Mouse (Mus musculus) MEL (cell line): ENCODE measurements around the gene Slc8a1. TPM values are rescaled to one million over a fixed set of nuclear protein-coding genes. Genes with fewer than 3 reads are reported as not detected.

Experiments used
- DNase-seq: peaks from one replicate; pipeline ENCODE4 v3.0.0; 2011; ENCODE audit warnings: low read depth, low spot score
- H3K27ac ChIP-seq: 2 replicates; pipeline ENCODE4 v1.5.1; 2012; ENCODE audit warnings: low read depth, mild to moderate bottlenecking, control low read depth, low read length, moderate library complexity; ENCODE audit not compliant: control insufficient read depth
- H3K27me3 ChIP-seq, 2 experiments: fragments of 150-350 bp in 1 of 2; sonication (generic) in 1 of 2; 2 replicates each; pipeline ENCODE4 v1.6.1; 2012; ENCODE audit warnings: low read length in 2 of 2, mild to moderate bottlenecking in 2 of 2, improper control_type of control experiment in 1 of 2, moderate library complexity in 1 of 2; ENCODE audit not compliant: insufficient read depth in 2 of 2, control insufficient read depth in 1 of 2
- H3K36me3 ChIP-seq, 2 experiments: 2 replicates each; pipeline ENCODE4 v1.6.1; 2012 to 2014; ENCODE audit warnings: low read length in 2 of 2, improper control_type of control experiment in 1 of 2, inconsistent platforms in 1 of 2, mild to moderate bottlenecking in 1 of 2; ENCODE audit not compliant: insufficient read depth in 2 of 2, control insufficient read depth in 1 of 2
- H3K4me1 ChIP-seq, 2 experiments: fragments of 150-350 bp in 1 of 2; sonication (generic) in 1 of 2; 2 replicates each; pipeline ENCODE4 v1.6.1; 2012; ENCODE audit warnings: low read length in 2 of 2, improper control_type of control experiment in 1 of 2, mild to moderate bottlenecking in 1 of 2; ENCODE audit not compliant: insufficient read depth in 2 of 2, control insufficient read depth in 1 of 2
- H3K4me3 ChIP-seq, 2 experiments: fragments of 150-350 bp in 1 of 2; sonication (generic) in 1 of 2; 2 replicates each; pipeline ENCODE4 v1.5.1; 2012; ENCODE audit warnings: low read depth in 2 of 2, low read length in 2 of 2, mild to moderate bottlenecking in 2 of 2, moderate library complexity in 2 of 2, control low read depth in 1 of 2, improper control_type of control experiment in 1 of 2; ENCODE audit not compliant: control insufficient read depth in 1 of 2, insufficient read depth in 1 of 2
- H3K79me2 ChIP-seq: 2 replicates; pipeline ENCODE4 v1.6.1; 2012; ENCODE audit warnings: mild to moderate bottlenecking, low read length, moderate library complexity; ENCODE audit not compliant: control insufficient read depth, poor library complexity, insufficient read depth
- H3K9ac ChIP-seq: 2 replicates; pipeline ENCODE4 v1.6.1; 2012; ENCODE audit warnings: low read depth, mild to moderate bottlenecking, control low read depth, low read length, moderate library complexity; ENCODE audit not compliant: control insufficient read depth, poor library complexity, severe bottlenecking
- H3K9me3 ChIP-seq: fragments of 150-350 bp; sonication (generic); replicated peaks from 2 replicates; pipeline ENCODE4 v1.6.1; 2012; ENCODE audit warnings: mild to moderate bottlenecking, low read length, improper control_type of control experiment, moderate library complexity; ENCODE audit not compliant: insufficient read depth
- CHD1 ChIP-seq: IDR thresholded peaks from 2 replicates; pipeline ENCODE4 v1.6.1; 2012; ENCODE audit warnings: low read depth, mild to moderate bottlenecking, inconsistent platforms, low read length, improper control_type of control experiment
- CTCF ChIP-seq, 3 experiments: IDR thresholded peaks in 2 of 3; conservative IDR thresholded peaks in 1 of 3; 2 replicates each; pipeline ENCODE4 v1.5.1; 2011 to 2012; ENCODE audit warnings: low read length in 3 of 3, low read depth in 2 of 3, mild to moderate bottlenecking in 2 of 3, improper control_type of control experiment in 1 of 3, inconsistent platforms in 1 of 3, mixed read lengths in 1 of 3, moderate library complexity in 1 of 3; ENCODE audit not compliant: control insufficient read depth in 1 of 3, insufficient read depth in 1 of 3, poor library complexity in 1 of 3, severe bottlenecking in 1 of 3
- E2F4 ChIP-seq: IDR thresholded peaks from 2 replicates; pipeline ENCODE4 v1.6.1; 2011; ENCODE audit warnings: low read depth, low read length, improper control_type of control experiment, borderline replicate concordance
- EP300 ChIP-seq, 2 experiments: IDR thresholded peaks; 2 replicates each; pipeline ENCODE4 v1.6.1; 2011; ENCODE audit warnings: improper control_type of control experiment in 2 of 2, low read length in 2 of 2, low read depth in 1 of 2, mild to moderate bottlenecking in 1 of 2
- GATA1 ChIP-seq: IDR thresholded peaks from 2 replicates; pipeline ENCODE4 v1.6.1; 2011; ENCODE audit warnings: low read depth, low read length, improper control_type of control experiment
- HCFC1 ChIP-seq: IDR thresholded peaks from 2 replicates; pipeline ENCODE4 v1.6.1; 2012; ENCODE audit warnings: low read depth, mild to moderate bottlenecking, inconsistent platforms, low read length, improper control_type of control experiment, moderate library complexity
- MAZ ChIP-seq: IDR thresholded peaks from 2 replicates; pipeline ENCODE4 v1.6.1; 2012; ENCODE audit warnings: low read depth, mild to moderate bottlenecking, inconsistent platforms, low read length, improper control_type of control experiment
- MEF2A ChIP-seq: IDR thresholded peaks from 2 replicates; pipeline ENCODE4 v1.6.1; 2014; ENCODE audit warnings: low read depth, mild to moderate bottlenecking, inconsistent platforms, low read length, improper control_type of control experiment; ENCODE audit not compliant: poor library complexity, insufficient replicate concordance, severe bottlenecking; ENCODE audit errors: extremely low read depth
- MYC ChIP-seq: IDR thresholded peaks from 2 replicates; pipeline ENCODE4 v1.6.1; 2011; ENCODE audit warnings: low read depth, mild to moderate bottlenecking, low read length, improper control_type of control experiment, moderate library complexity
- NRF1 ChIP-seq: IDR thresholded peaks from 2 replicates; pipeline ENCODE4 v1.6.1; 2014; ENCODE audit warnings: low read depth, mild to moderate bottlenecking, inconsistent platforms, low read length, improper control_type of control experiment, moderate library complexity; ENCODE audit not compliant: poor library complexity, insufficient read depth, severe bottlenecking
- POLR2A ChIP-seq, 2 experiments: IDR thresholded peaks; 2 replicates each; pipeline ENCODE4 v1.6.1; 2011 to 2012; ENCODE audit warnings: low read length in 2 of 2, mild to moderate bottlenecking in 2 of 2, control low read depth in 1 of 2, improper control_type of control experiment in 1 of 2, low read depth in 1 of 2, moderate library complexity in 1 of 2; ENCODE audit not compliant: control insufficient read depth in 1 of 2, insufficient read depth in 1 of 2, poor library complexity in 1 of 2
- POLR2AphosphoS5 ChIP-seq: IDR thresholded peaks from 2 replicates; pipeline ENCODE4 v1.6.1; 2012; ENCODE audit warnings: low read depth, borderline replicate concordance, mild to moderate bottlenecking, inconsistent platforms, low read length, moderate library complexity, mixed read lengths
- SMC3 ChIP-seq: IDR thresholded peaks from 2 replicates; pipeline ENCODE4 v1.6.1; 2011; ENCODE audit warnings: low read depth, low read length, improper control_type of control experiment
- TAL1 ChIP-seq: IDR thresholded peaks from 2 replicates; pipeline ENCODE4 v1.6.1; 2012; ENCODE audit warnings: mild to moderate bottlenecking, inconsistent platforms, low read length, moderate library complexity, mixed read lengths
- TBP ChIP-seq: IDR thresholded peaks from 2 replicates; pipeline ENCODE4 v1.8.0; 2011; ENCODE audit warnings: low read depth, low read length, improper control_type of control experiment
- USF2 ChIP-seq, 2 experiments: IDR thresholded peaks; 2 replicates each; pipeline ENCODE4 v1.6.1; 2011 to 2012; ENCODE audit warnings: improper control_type of control experiment in 2 of 2, low read length in 2 of 2, borderline replicate concordance in 1 of 2, inconsistent platforms in 1 of 2, low read depth in 1 of 2, mild to moderate bottlenecking in 1 of 2; ENCODE audit not compliant: insufficient read depth in 1 of 2
- ZKSCAN1 ChIP-seq: IDR thresholded peaks from 2 replicates; pipeline ENCODE4 v1.6.1; 2012; ENCODE audit warnings: low read depth, mild to moderate bottlenecking, inconsistent platforms, low read length, improper control_type of control experiment, moderate library complexity
- ZMIZ1 ChIP-seq: IDR thresholded peaks from 2 replicates; pipeline ENCODE4 v1.6.1; 2012; ENCODE audit warnings: low read depth, mild to moderate bottlenecking, inconsistent platforms, low read length, improper control_type of control experiment, moderate library complexity
- polyA plus RNA-seq, 2 experiments: library from polyadenylated mRNA; stranded (reverse) in 1 of 2; unstranded in 1 of 2; fragments of >175 nt in 1 of 2; fragments of >200 nt in 1 of 2; gene quantifications; 2 replicates each; pipeline versions ENCODE4 v1.2.1 to v1.2.4; 2012; ENCODE audit warnings: low replicate concordance in 2 of 2, low read depth in 1 of 2; ENCODE audit not compliant: insufficient read length in 2 of 2, insufficient read depth in 1 of 2, missing spikeins in 1 of 2
- total RNA-seq: library from RNA; depleted of rRNA; stranded (reverse); fragments of 300-350 nt; gene quantifications from 2 replicates; pipeline ENCODE4 v1.2.3, GENCODE M21; 2012

The Slc8a1 gene
- total and polyA plus RNA-seq, 3 experiments = 0.86 to 1.0 TPM; not detected in 1

GRCm38 (mm10) chr17:81455977-81456376, 282.2 kb downstream of the Slc8a1 start:
- Histone ChIP-seq H3K4me3 (no peak overlapping the region), H3K9me3 (no peaks in the 10 kb centered on the region), H3K4me1 (peaks cover 0 to 5% of the 10 kb centered on the region in 2 experiments; a peak in 2 of 4 replicates), H3K27ac (no peak overlapping the region), H3K79me2 (no peaks in the 10 kb centered on the region), H3K27me3 (no peaks in the 10 kb centered on the region), H3K36me3 (peaks cover 0 to 2% of the 10 kb centered on the region in 2 experiments; a peak in 2 of 4 replicates), H3K9ac (no peak overlapping the region)
- DNase-seq = no peak
- no peak for TF ChIP-seq CTCF (IDR thresholded peaks at IDR 0.05 in 2 of 3, conservative IDR thresholded peaks at IDR 0.05 in 1 of 3; ENCODE audit: control insufficient read depth in 1 of 3, insufficient read depth in 1 of 3, low read depth in 2 of 3, low read length in 3 of 3, poor library complexity in 1 of 3, severe bottlenecking in 1 of 3)

- H3K27ac ChIP-seq = no peak overlapping the region
- H3K36me3 ChIP-seq = peaks cover 0 to 2% of the 10 kb centered on the region in 2 experiments; a peak in 2 of 4 replicates
- H3K79me2 ChIP-seq = no peaks in the 10 kb centered on the region
- H3K9me3 ChIP-seq = no peaks in the 10 kb centered on the region
- H3K9ac ChIP-seq = no peak overlapping the region
- H3K4me3 ChIP-seq = no peak overlapping the region
- TF ChIP-seq GATA1 (no peak), ZMIZ1 (no peak), POLR2A (IDR thresholded peaks at IDR 0.05; ENCODE audit: control insufficient read depth in 1 of 2, insufficient read depth in 1 of 2, low read depth in 1 of 2, low read length in 2 of 2, poor library complexity in 1 of 2) (no peak), MAZ (no peak), ZKSCAN1 (no peak), POLR2AphosphoS5 (no peak), CHD1 (no peak), USF2 (IDR thresholded peaks at IDR 0.05; ENCODE audit: borderline replicate concordance in 1 of 2, insufficient read depth in 1 of 2, low read depth in 1 of 2, low read length in 2 of 2) (no peak), MEF2A (no peak), SMC3 (no peak), EP300 (IDR thresholded peaks at IDR 0.05; ENCODE audit: low read depth in 1 of 2, low read length in 2 of 2) (no peak), HCFC1 (no peak), TAL1 (no peak), NRF1 (no peak), E2F4 (no peak), MYC (no peak), TBP (no peak)
- H3K4me1 ChIP-seq = peaks cover 0 to 5% of the 10 kb centered on the region in 2 experiments; a peak in 2 of 4 replicates
- no peaks in the 10 kb centered on the region for H3K27me3 ChIP-seq
- no peak for DNase-seq
These were observed 282.9 kb downstream of the Slc8a1 start for GRCm38 (mm10) chr17:81455269-81455668.
